35 mouse cellular contexts compared by ENCODE assay signal in genomic region chr7:24425919-24426318, GRCm38 (mm10). TPM values are rescaled to one million over a fixed set of nuclear protein-coding genes. Genes with fewer than 3 reads are reported as not detected.
"Had no signal": no experiment of that assay in that cellular context is flagged by ENCODE, and none has a peak within 500 bp of the region (broad histone marks: within the 10 kb centered on the region; RNA-seq: fewer than 3 reads in every experiment).

No protein-coding gene starts in this region.

- ATAC-seq: hindbrain, postnatal 0 days; intestine, embryonic 16.5 days had no signal

- DNase-seq: gastrocnemius, postnatal 14 days; gastrocnemius, postnatal 36 days; heart, adult 11 months; heart, adult 2 months; heart, postnatal 14 days; heart, postnatal 36 days; kidney, adult 11 months; kidney, adult 2 months; kidney, adult 9 months; kidney, postnatal 14 days; kidney, postnatal 36 days; liver; liver, embryonic 13.5 days had no signal

RNA-seq across cellular contexts. Expression of gene Irgc1, which starts 26.2 kb away (rescaled TPM):
- total RNA-seq: gastrocnemius, adult 18-20 months; gastrocnemius, adult 8-10 months; gastrocnemius, postnatal 36 days; heart, adult 2 months; heart, postnatal 14 days; heart, postnatal 36 days; hematopoietic stem cell, adult 5-6 weeks; hindbrain, postnatal 0 days; layer of hippocampus, adult 2 months; layer of hippocampus, postnatal 10 days; layer of hippocampus, postnatal 25 days had no signal
- polyA plus RNA-seq: heart, embryonic 11.5 days; heart, embryonic 13.5 days; heart, embryonic 15.5 days; heart, postnatal 0 days; hindbrain, embryonic 11.5 days; hindbrain, embryonic 13.5 days; hindbrain, embryonic 15.5 days; hindbrain, postnatal 0 days; intestine, embryonic 14.5 days; kidney, embryonic 15.5 days; kidney, postnatal 0 days; limb, embryonic 10.5 days; limb, embryonic 12.5 days; limb, embryonic 14.5 days; liver, embryonic 11.5 days; liver, embryonic 13.5 days had no signal
